Mouse (Mus musculus) heart, embryonic 15.5 days (tissue): ENCODE measurements around the gene Ppp1r14c. TPM values are rescaled to one million over a fixed set of nuclear protein-coding genes. Genes with fewer than 3 reads are reported as not detected.

ENCODE experiments used
- ATAC-seq: fragments of 200-750 bp; cut with Nextera tagmentation; replicated peaks from 2 replicates; pipeline ENCODE4 v1.8.0; 2017; ENCODE audit warnings: low read depth, moderate TSS enrichment; ENCODE audit not compliant: insufficient number of reproducible peaks, insufficient read depth, low FRiP score
- H3K27ac ChIP-seq: fragments of 300-500 bp; sonication (generic); 2 replicates; pipeline ENCODE4 v1.5.1; 2015; ENCODE audit warnings: mild to moderate bottlenecking, inconsistent platforms
- H3K27me3 ChIP-seq: fragments of 300-500 bp; sonication (generic); 2 replicates; pipeline ENCODE4 v1.6.1; 2015; ENCODE audit warnings: inconsistent platforms
- H3K36me3 ChIP-seq: fragments of 300-500 bp; sonication (generic); 2 replicates; pipeline ENCODE4 v1.6.1; 2015; ENCODE audit warnings: mild to moderate bottlenecking, inconsistent platforms
- H3K4me1 ChIP-seq: fragments of 300-500 bp; sonication (generic); replicated peaks from 2 replicates; pipeline ENCODE4 v1.6.1; 2015; ENCODE audit warnings: inconsistent platforms
- H3K4me2 ChIP-seq: fragments of 300-500 bp; sonication (generic); 2 replicates; pipeline ENCODE4 v1.6.1; 2015; ENCODE audit warnings: inconsistent platforms, mild to moderate bottlenecking, moderate library complexity
- H3K4me3 ChIP-seq: fragments of 300-500 bp; sonication (generic); 2 replicates; pipeline ENCODE4 v1.5.1; 2015; ENCODE audit warnings: mild to moderate bottlenecking, inconsistent platforms
- H3K9ac ChIP-seq: fragments of 300-500 bp; sonication (generic); 2 replicates; pipeline ENCODE4 v1.6.1; 2015; ENCODE audit warnings: mild to moderate bottlenecking, inconsistent platforms
- H3K9me3 ChIP-seq: fragments of 300-500 bp; sonication (generic); replicated peaks from 2 replicates; pipeline ENCODE4 v1.6.1; 2016; ENCODE audit warnings: inconsistent platforms
- WGBS: fragments of 180-500 bp; shearing (Covaris S2); methylation state at CpG from one replicate; pipeline ENCODE4 v1.1.7; 2015; ENCODE audit warnings: mixed read lengths; 5-methylcytosine and 5-hydroxymethylcytosine counted together
- polyA plus RNA-seq: library from polyadenylated mRNA; unstranded; fragments of >200 nt; fragmentation: Nextera tagmentation; extraction: Ambion mirVana; gene quantifications from 2 replicates; pipeline ENCODE4 v1.2.1, GENCODE M21; 2015

Gene Ppp1r14c
- 242 and 287 TPM in 2 replicates for polyA plus RNA-seq

DNA sequence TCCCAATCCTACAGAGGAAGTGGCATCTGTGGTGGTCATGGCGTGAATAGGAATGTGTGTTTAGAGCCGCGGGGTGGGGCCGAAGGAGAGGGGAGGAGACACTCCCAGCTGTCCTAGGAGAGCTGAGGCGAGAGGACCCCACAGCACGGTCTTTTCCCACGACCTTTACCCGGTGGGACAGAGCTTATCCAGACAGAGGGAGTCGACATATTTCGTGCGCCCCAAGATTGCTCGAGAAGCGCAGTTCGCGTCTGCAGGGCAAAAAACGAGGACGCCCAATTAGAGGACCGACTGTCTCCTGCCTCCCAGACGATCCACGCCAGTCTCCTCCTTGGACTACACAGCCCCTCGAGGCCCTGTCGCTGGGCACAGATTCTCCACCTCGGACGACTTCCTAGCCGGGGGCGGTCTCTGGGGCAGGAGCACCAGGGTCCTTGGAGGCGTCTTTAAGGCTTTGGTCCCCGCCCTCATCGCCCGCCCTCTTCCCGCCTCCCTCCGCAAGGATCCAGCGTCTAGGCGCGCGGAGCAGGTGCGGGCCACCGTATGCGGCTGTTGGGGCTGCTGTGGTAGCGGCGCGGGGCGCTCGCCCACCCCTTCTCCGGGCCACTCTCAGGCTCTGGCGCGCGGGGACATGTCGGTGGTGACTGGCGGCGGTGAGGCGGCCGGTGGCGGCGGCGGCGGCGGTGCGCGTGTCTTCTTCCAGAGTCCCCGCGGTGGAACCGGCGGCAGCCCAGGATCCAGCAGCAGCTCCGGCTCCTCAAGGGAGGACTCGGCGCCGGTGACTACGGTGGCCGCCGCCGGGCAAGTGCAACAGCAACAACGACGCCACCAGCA lies at the start of gene Ppp1r14c:
Ppp1r14c (plus strand) TSS at position 22 of the 834 bp plus-strand sequence.
- peak within 1 kb of the TSS; percentile 83 for H3K9ac ChIP-seq
- H3K4me3 ChIP-seq = peak within 1 kb of the TSS; percentile 76
- under 1% methylated on average over 67 of the region's 74 CpGs for WGBS
- H3K27me3 ChIP-seq = no peaks in the 10 kb centered on the region
- H3K27ac ChIP-seq = peak within 1 kb of the TSS; percentile 90
- H3K4me1 ChIP-seq = peaks cover 15% of the 10 kb centered on the region
- peak; percentile 80 for ATAC-seq
- H3K36me3 ChIP-seq = no peaks in the 10 kb centered on the region
- H3K9me3 ChIP-seq = no peaks in the 10 kb centered on the region
- peak within 1 kb of the TSS; percentile 78 for H3K4me2 ChIP-seq

- no peak overlapping the region for H3K4me2 ChIP-seq
- ATAC-seq = no peak
- no peak overlapping the region for H3K4me3 ChIP-seq
- WGBS = 80% methylated on average over 2 of the region's 2 CpGs
- no peaks in the 10 kb centered on the region for H3K4me1 ChIP-seq
- no peak overlapping the region for H3K27ac ChIP-seq
- no peaks in the 10 kb centered on the region for H3K27me3 ChIP-seq
- H3K36me3 ChIP-seq = no peaks in the 10 kb centered on the region
- H3K9me3 ChIP-seq = no peaks in the 10 kb centered on the region
- no peak overlapping the region for H3K9ac ChIP-seq
Observed at GRCm38 (mm10) chr10:3321406-3321805, 44.5 kb upstream of the Ppp1r14c start.

- no peak for ATAC-seq
Observed at GRCm38 (mm10) chr10:3325447-3325846, 40.4 kb upstream of the Ppp1r14c start.

DNA sequence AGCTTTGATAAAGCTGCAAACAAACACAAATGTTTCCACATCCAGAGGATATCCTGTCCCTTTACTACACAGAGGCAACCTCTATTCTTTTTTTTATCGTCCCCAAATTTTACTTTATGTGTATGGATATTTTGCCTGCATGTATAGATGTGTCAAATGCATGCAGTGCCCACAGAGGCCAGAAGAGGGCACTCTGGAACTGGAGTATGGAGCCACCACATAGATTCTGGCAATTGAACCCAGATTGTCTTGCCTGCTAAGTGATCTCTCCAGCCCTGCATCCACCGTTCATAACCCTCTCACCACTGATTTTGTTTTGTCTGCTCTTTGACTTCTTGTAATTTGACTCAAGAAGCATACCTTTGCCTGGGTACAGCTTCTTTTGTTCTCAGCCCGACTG lies 33.0 kb upstream of the Ppp1r14c start:
- Histone ChIP-seq H3K4me1 (peaks cover 18% of the 10 kb centered on the region), H3K9ac (no peak overlapping the region), H3K4me3 (no peak overlapping the region), H3K9me3 (no peaks in the 10 kb centered on the region), H3K36me3 (no peaks in the 10 kb centered on the region), H3K27ac (no peak overlapping the region), H3K4me2 (no peak overlapping the region), H3K27me3 (no peaks in the 10 kb centered on the region)
- 23% methylated on average over 3 of the region's 3 CpGs for WGBS
- no peak for ATAC-seq

More at GRCm38 (mm10) chr10:3325447-3325846, 40.4 kb upstream of the Ppp1r14c start:
- no peaks in the 10 kb centered on the region for H3K9me3 ChIP-seq
- H3K4me1 ChIP-seq = no peaks in the 10 kb centered on the region
- H3K4me2 ChIP-seq = no peak overlapping the region
- no peak overlapping the region for H3K4me3 ChIP-seq
- H3K27ac ChIP-seq = no peak overlapping the region
- no peaks in the 10 kb centered on the region for H3K36me3 ChIP-seq
- H3K27me3 ChIP-seq = no peaks in the 10 kb centered on the region
- no peak overlapping the region for H3K9ac ChIP-seq
- WGBS = 64% methylated on average over 1 of the region's 1 CpGs

DNA sequence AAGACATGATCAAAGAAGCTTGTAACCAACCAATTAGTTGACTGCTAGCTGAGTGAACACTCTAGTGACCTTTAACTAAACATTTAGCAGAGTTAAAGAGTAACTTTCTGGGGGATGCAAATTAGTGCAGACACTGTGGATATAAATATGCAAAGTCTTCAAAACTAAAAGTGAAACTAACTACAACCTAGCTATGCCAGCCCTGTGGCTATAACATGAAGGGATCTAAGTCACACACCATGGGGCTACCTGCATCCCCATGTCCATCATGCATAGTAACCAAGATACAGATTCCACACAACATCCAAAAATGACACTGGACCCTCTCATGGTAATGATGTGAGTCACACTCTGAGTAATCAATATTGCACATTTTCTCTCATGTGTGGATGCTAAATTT lies 31.3 kb upstream of the Ppp1r14c start:
- no peak for ATAC-seq

GRCm38 (mm10) chr10:3336729-3337329 lies 29.0 kb upstream of the Ppp1r14c start:
- no peaks in the 10 kb centered on the region for H3K27me3 ChIP-seq
- peaks cover 26% of the 10 kb centered on the region for H3K4me1 ChIP-seq
- 30% methylated on average over 7 of the region's 7 CpGs for WGBS
- H3K4me2 ChIP-seq = peak overlapping the region; percentile 33
- H3K9ac ChIP-seq = no peak overlapping the region
- H3K4me3 ChIP-seq = no peak overlapping the region
- no peaks in the 10 kb centered on the region for H3K9me3 ChIP-seq
- ATAC-seq = peak; percentile 36
- peak overlapping the region; percentile 97 for H3K27ac ChIP-seq
- H3K36me3 ChIP-seq = no peaks in the 10 kb centered on the region

More for the DNA sequence above, 31.3 kb upstream of the Ppp1r14c start:
- Histone ChIP-seq H3K4me2 (no peak overlapping the region), H3K9ac (no peak overlapping the region), H3K9me3 (no peaks in the 10 kb centered on the region), H3K36me3 (no peaks in the 10 kb centered on the region), H3K27me3 (no peaks in the 10 kb centered on the region), H3K4me1 (peaks cover 26% of the 10 kb centered on the region), H3K4me3 (no peak overlapping the region), H3K27ac (no peak overlapping the region)

GRCm38 (mm10) chr10:3337330-3337901 lies 28.4 kb upstream of the Ppp1r14c start:
- ATAC-seq = peak; percentile 87

GRCm38 (mm10) chr10:3345706-3346105 lies 20.2 kb upstream of the Ppp1r14c start:
- Histone ChIP-seq H3K4me2 (no peak overlapping the region), H3K27me3 (no peaks in the 10 kb centered on the region), H3K4me1 (no peaks in the 10 kb centered on the region; the same call in 1 of the 2 replicates), H3K36me3 (no peaks in the 10 kb centered on the region), H3K9me3 (no peaks in the 10 kb centered on the region), H3K27ac (no peak overlapping the region), H3K4me3 (no peak overlapping the region), H3K9ac (no peak overlapping the region)
- WGBS = 70% methylated on average over 5 of the region's 5 CpGs
- no peak for ATAC-seq

More at GRCm38 (mm10) chr10:3337330-3337901, 28.4 kb upstream of the Ppp1r14c start:
- Histone ChIP-seq H3K9me3 (no peaks in the 10 kb centered on the region), H3K27ac (peak overlapping the region; percentile 97), H3K27me3 (no peaks in the 10 kb centered on the region), H3K9ac (no peak overlapping the region), H3K4me3 (no peak overlapping the region), H3K4me2 (peak overlapping the region; percentile 33), H3K4me1 (peaks cover 26% of the 10 kb centered on the region), H3K36me3 (no peaks in the 10 kb centered on the region)
- 4% methylated on average over 2 of the region's 2 CpGs for WGBS

DNA sequence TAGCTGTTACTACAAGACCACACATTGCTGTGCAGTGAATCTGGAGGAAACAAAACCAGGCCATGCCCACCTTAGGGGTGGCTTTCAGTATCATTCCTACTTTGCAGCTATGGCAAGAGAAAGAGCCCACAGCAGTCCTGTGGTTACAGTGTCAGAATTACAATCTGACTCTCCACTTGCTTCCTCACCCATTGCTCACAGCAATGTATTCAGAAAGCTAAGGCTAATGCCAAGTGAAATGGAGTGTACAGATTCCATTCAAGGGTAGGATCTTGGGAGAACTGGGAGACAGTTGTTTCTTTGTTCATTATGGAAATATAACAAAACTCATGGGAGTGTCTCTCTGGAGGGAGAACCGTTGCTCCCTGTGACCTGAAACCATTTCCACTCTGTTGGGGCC lies 6.3 kb upstream of the Ppp1r14c start:
- ATAC-seq = no peak
- Histone ChIP-seq H3K9me3 (no peaks in the 10 kb centered on the region), H3K4me3 (no peak overlapping the region), H3K36me3 (no peaks in the 10 kb centered on the region), H3K27ac (no peak overlapping the region), H3K4me1 (0 out of 2 replicates have a peak, but pooled peaks cover 5% of the 10 kb centered on the region), H3K4me2 (no peak overlapping the region), H3K27me3 (no peaks in the 10 kb centered on the region), H3K9ac (no peak overlapping the region)
- 76% methylated on average over 1 of the region's 1 CpGs for WGBS

DNA sequence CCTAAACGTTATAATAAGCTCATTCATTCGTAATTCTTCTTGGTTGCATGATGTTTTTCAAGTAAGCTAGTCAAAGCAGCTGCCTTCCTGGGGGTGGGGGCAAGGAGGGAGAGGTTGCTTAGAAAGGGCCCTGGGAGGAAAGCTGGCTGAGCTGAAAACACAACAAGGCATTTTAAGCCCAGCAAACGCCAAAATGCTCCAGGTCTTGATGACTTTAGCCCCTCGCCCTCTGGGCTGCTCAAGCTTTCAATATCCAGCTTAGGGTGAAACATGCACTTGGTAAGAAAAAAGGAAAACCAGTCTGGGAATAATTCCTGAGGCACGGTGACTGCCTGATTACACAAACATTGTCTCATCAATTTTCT lies 204 bp upstream of the Ppp1r14c start:
- peaks cover 15% of the 10 kb centered on the region for H3K4me1 ChIP-seq
- peak overlapping the region; percentile 76 for H3K4me3 ChIP-seq
- peak overlapping the region; percentile 90 for H3K27ac ChIP-seq
- H3K9me3 ChIP-seq = no peaks in the 10 kb centered on the region
- no peak for ATAC-seq
- peak overlapping the region; percentile 83 for H3K9ac ChIP-seq
- no peaks in the 10 kb centered on the region for H3K36me3 ChIP-seq
- peak overlapping the region; percentile 78 for H3K4me2 ChIP-seq
- H3K27me3 ChIP-seq = no peaks in the 10 kb centered on the region
- 42% methylated on average over 5 of the region's 5 CpGs for WGBS

DNA sequence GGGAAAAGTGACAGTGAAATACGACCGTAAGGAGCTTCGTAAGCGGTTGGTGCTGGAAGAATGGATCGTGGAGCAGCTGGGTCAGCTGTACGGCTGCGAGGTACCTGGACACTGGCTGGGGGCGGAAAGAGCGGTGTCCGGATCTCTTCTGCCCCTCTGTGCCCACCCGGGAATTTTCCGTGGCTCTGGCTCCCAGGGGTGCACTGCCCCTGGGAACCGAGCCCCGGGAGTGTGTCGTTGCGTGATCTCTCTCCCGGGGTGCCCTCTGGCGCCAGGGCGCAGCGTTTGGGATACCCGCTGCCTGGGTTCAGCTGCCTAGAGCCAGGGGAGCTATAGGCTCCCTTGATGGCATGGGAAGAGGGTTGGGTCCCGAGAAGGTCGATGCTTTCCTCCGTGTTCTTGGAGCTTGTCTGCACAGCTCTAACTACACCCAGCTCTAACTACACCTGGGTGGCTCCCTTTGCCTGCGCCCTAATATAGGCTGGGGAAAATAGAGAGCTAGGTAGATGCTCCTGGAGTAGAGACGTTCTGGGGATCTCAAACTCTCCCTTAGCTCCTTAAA lies 1.1 kb downstream of the Ppp1r14c start:
- peak overlapping the region; percentile 90 for H3K27ac ChIP-seq
- H3K9ac ChIP-seq = peak overlapping the region; percentile 83
- no peaks in the 10 kb centered on the region for H3K27me3 ChIP-seq
- peak overlapping the region; percentile 78 for H3K4me2 ChIP-seq
- peak overlapping the region; percentile 76 for H3K4me3 ChIP-seq
- no peaks in the 10 kb centered on the region for H3K9me3 ChIP-seq
- under 1% methylated on average over 26 of the region's 26 CpGs for WGBS
- H3K4me1 ChIP-seq = peaks cover 15% of the 10 kb centered on the region
- ATAC-seq = peak; percentile 47; the same call in 1 of the 2 replicates
- H3K36me3 ChIP-seq = peaks cover 4% of the 10 kb centered on the region; the same call in 1 of the 2 replicates
